ENCODE assay signal across 12 mouse cellular contexts in the genomic region with DNA sequence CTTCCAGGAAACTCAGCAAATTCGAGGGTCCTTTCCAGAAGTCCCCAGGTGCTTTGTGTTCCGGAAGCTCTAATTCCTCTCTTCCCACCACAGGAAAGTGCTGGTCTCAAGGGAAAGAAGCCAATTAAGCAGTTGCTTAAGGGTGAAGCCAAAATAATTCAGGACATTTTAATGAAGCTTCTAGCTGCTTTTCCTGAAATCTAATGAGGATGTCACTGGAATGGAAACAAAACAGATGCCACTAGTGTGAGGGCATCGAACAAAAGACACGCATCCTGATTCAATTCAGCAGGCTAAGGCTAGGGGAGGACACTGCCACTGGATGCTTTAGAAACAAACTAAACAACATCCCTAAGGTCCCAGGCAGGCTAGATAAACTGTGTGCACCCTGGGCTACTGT.
A peak's percentile ranks its signal among the peaks of the same experiment; 100 is the strongest.
DNase-seq lines count a peak whose midpoint lies in the region; ATAC-seq lines count a peak whose summit lies in the region.
"Had no signal": no experiment of that assay in that cellular context is flagged by ENCODE, and none has a peak within 500 bp of the region (broad histone marks: within the 10 kb centered on the region; RNA-seq: fewer than 3 reads in every experiment).

No protein-coding gene starts in this region.

- H3K9ac ChIP-seq in forebrain, embryonic 16.5 days (replicated peaks; ENCODE audit: low read depth, low read length) = no peak overlapping the region
- H3K9ac ChIP-seq in neural tube, embryonic 15.5 days (replicated peaks) = no peak overlapping the region
- H3K9ac ChIP-seq in heart, embryonic 11.5 days (ENCODE audit: low read depth, low read length) = no peak overlapping the region
- H3K9ac ChIP-seq: heart, embryonic 12.5 days had no signal

- no peaks in the 10 kb centered on the region for H3K27me3 ChIP-seq in forebrain, embryonic 16.5 days (replicated peaks; ENCODE audit: control insufficient read depth, insufficient read depth, low read length)
- no peaks in the 10 kb centered on the region for H3K27me3 ChIP-seq in neural tube, embryonic 15.5 days (replicated peaks)
- H3K27me3 ChIP-seq in heart, embryonic 11.5 days (ENCODE audit: control insufficient read depth, insufficient read depth, low read length) = no peaks in the 10 kb centered on the region
- H3K27me3 ChIP-seq in limb, embryonic 10.5 days (ENCODE audit: low read depth, poor library complexity, severe bottlenecking) = no peaks in the 10 kb centered on the region
- H3K27me3 ChIP-seq: heart, embryonic 12.5 days; megakaryocyte, embryonic 14.5 days had no signal

- no peak overlapping the region for H3K4me2 ChIP-seq in forebrain, embryonic 16.5 days (ENCODE audit: low read length)
- no peak overlapping the region for H3K4me2 ChIP-seq in neural tube, embryonic 15.5 days
- no peak overlapping the region for H3K4me2 ChIP-seq in heart, embryonic 11.5 days
- H3K4me2 ChIP-seq: heart, embryonic 12.5 days; liver, embryonic 11.5 days had no signal

- H3K27ac ChIP-seq in forebrain, embryonic 16.5 days (ENCODE audit: low read length) = no peak overlapping the region
- H3K27ac ChIP-seq in neural tube, embryonic 15.5 days (replicated peaks) = 0 out of 2 replicates have a peak overlapping the region, but pooled peaks have one; percentile 28
- H3K27ac ChIP-seq in heart, embryonic 11.5 days (ENCODE audit: low read depth, low read length) = no peak overlapping the region
- no peak overlapping the region for H3K27ac ChIP-seq in limb, embryonic 10.5 days

- ATAC-seq in cerebellum, adult (ENCODE audit: insufficient number of reproducible peaks, low FRiP score, low TSS enrichment) = peak; percentile 71
- ATAC-seq in forebrain, embryonic 16.5 days = peak; percentile 54
- ATAC-seq in neural tube, embryonic 15.5 days (ENCODE audit: low FRiP score) = peak; percentile 31; the same call in 1 of the 2 replicates
- no peak for ATAC-seq in heart, embryonic 11.5 days (replicated peaks; ENCODE audit: insufficient number of reproducible peaks, low FRiP score, low TSS enrichment)

- H3K36me3 ChIP-seq in forebrain, embryonic 16.5 days (ENCODE audit: control insufficient read depth, insufficient read depth) = no peaks in the 10 kb centered on the region
- no peaks in the 10 kb centered on the region for H3K36me3 ChIP-seq in neural tube, embryonic 15.5 days
- H3K36me3 ChIP-seq in heart, embryonic 11.5 days (ENCODE audit: control insufficient read depth, insufficient read depth, low read length) = no peaks in the 10 kb centered on the region
- H3K36me3 ChIP-seq in limb, embryonic 10.5 days = no peaks in the 10 kb centered on the region
- H3K36me3 ChIP-seq: heart, embryonic 12.5 days had no signal

- DNase-seq in cerebellum, postnatal 4 days (ENCODE audit: low spot score in 2 of 2) = no peak
- peak; percentile 38 for DNase-seq in retina, postnatal 1 day
- DNase-seq in retina, embryonic 14.5 days (ENCODE audit: low spot score) = no peak
- DNase-seq in limb, embryonic 10.5 days (ENCODE audit: low spot score) = no peak
- DNase-seq: adrenal gland, adult 8-10 months had no signal

- H3K9me3 ChIP-seq in forebrain, embryonic 16.5 days (ENCODE audit: control insufficient read depth, low read length) = no peaks in the 10 kb centered on the region
- no peaks in the 10 kb centered on the region for H3K9me3 ChIP-seq in neural tube, embryonic 15.5 days (replicated peaks)
- H3K9me3 ChIP-seq in heart, embryonic 11.5 days (replicated peaks; ENCODE audit: control insufficient read depth, low read length) = no peaks in the 10 kb centered on the region
- no peaks in the 10 kb centered on the region for H3K9me3 ChIP-seq in limb, embryonic 10.5 days (replicated peaks)
- H3K9me3 ChIP-seq: heart, embryonic 12.5 days; megakaryocyte, embryonic 14.5 days had no signal

- 9% methylated on average over 4 of the region's 4 CpGs for WGBS in forebrain, embryonic 16.5 days
- 27% methylated on average over 4 of the region's 4 CpGs for WGBS in neural tube, embryonic 15.5 days
- WGBS in heart, embryonic 11.5 days (ENCODE audit: insufficient replicate concordance) = 69% methylated on average over 4 of the region's 4 CpGs
- WGBS in limb, embryonic 10.5 days = 69% methylated on average over 4 of the region's 4 CpGs

- no peak overlapping the region for H3K4me3 ChIP-seq in forebrain, embryonic 16.5 days (replicated peaks; ENCODE audit: low read length)
- no peak overlapping the region for H3K4me3 ChIP-seq in neural tube, embryonic 15.5 days (replicated peaks)
- H3K4me3 ChIP-seq in heart, embryonic 11.5 days (ENCODE audit: low read depth, low read length) = no peak overlapping the region
- H3K4me3 ChIP-seq in limb, embryonic 10.5 days = no peak overlapping the region
- H3K4me3 ChIP-seq: heart, embryonic 12.5 days; megakaryocyte, embryonic 14.5 days had no signal

- peaks cover 2% of the 10 kb centered on the region; the same call in 1 of the 2 replicates for H3K4me1 ChIP-seq in forebrain, embryonic 16.5 days (replicated peaks; ENCODE audit: control insufficient read depth, insufficient read depth, low read length)
- H3K4me1 ChIP-seq in neural tube, embryonic 15.5 days = peaks cover 3% of the 10 kb centered on the region; the same call in 1 of the 2 replicates
- no peaks in the 10 kb centered on the region for H3K4me1 ChIP-seq in heart, embryonic 11.5 days (ENCODE audit: control insufficient read depth, insufficient read depth, low read length)
- H3K4me1 ChIP-seq in limb, embryonic 10.5 days = no peaks in the 10 kb centered on the region
- H3K4me1 ChIP-seq: megakaryocyte, embryonic 14.5 days had no signal
